Mouse (Mus musculus) heart, embryonic 15.5 days (tissue): ENCODE results near the gene Rasgrp4. TPM values are rescaled to one million over a fixed set of nuclear protein-coding genes. Genes with fewer than 3 reads are reported as not detected.
A peak's percentile ranks its signal among the peaks of the same experiment; 100 is the strongest.

Experiments
- ATAC-seq: fragments of 200-750 bp; cut with Nextera tagmentation; replicated peaks from 2 replicates; pipeline ENCODE4 v1.8.0; 2017; ENCODE audit warnings: low read depth, moderate TSS enrichment; ENCODE audit not compliant: insufficient number of reproducible peaks, insufficient read depth, low FRiP score
- H3K27ac ChIP-seq: fragments of 300-500 bp; sonication (generic); 2 replicates; pipeline ENCODE4 v1.5.1; 2015; ENCODE audit warnings: mild to moderate bottlenecking, inconsistent platforms
- H3K27me3 ChIP-seq: fragments of 300-500 bp; sonication (generic); 2 replicates; pipeline ENCODE4 v1.6.1; 2015; ENCODE audit warnings: inconsistent platforms
- H3K36me3 ChIP-seq: fragments of 300-500 bp; sonication (generic); 2 replicates; pipeline ENCODE4 v1.6.1; 2015; ENCODE audit warnings: mild to moderate bottlenecking, inconsistent platforms
- H3K4me1 ChIP-seq: fragments of 300-500 bp; sonication (generic); replicated peaks from 2 replicates; pipeline ENCODE4 v1.6.1; 2015; ENCODE audit warnings: inconsistent platforms
- H3K4me2 ChIP-seq: fragments of 300-500 bp; sonication (generic); 2 replicates; pipeline ENCODE4 v1.6.1; 2015; ENCODE audit warnings: inconsistent platforms, mild to moderate bottlenecking, moderate library complexity
- H3K4me3 ChIP-seq: fragments of 300-500 bp; sonication (generic); 2 replicates; pipeline ENCODE4 v1.5.1; 2015; ENCODE audit warnings: mild to moderate bottlenecking, inconsistent platforms
- H3K9ac ChIP-seq: fragments of 300-500 bp; sonication (generic); 2 replicates; pipeline ENCODE4 v1.6.1; 2015; ENCODE audit warnings: mild to moderate bottlenecking, inconsistent platforms
- H3K9me3 ChIP-seq: fragments of 300-500 bp; sonication (generic); replicated peaks from 2 replicates; pipeline ENCODE4 v1.6.1; 2016; ENCODE audit warnings: inconsistent platforms
- WGBS: fragments of 180-500 bp; shearing (Covaris S2); methylation state at CpG from one replicate; pipeline ENCODE4 v1.1.7; 2015; ENCODE audit warnings: mixed read lengths; 5-methylcytosine and 5-hydroxymethylcytosine counted together
- polyA plus RNA-seq: library from polyadenylated mRNA; unstranded; fragments of >200 nt; fragmentation: Nextera tagmentation; extraction: Ambion mirVana; gene quantifications from 2 replicates; pipeline ENCODE4 v1.2.1, GENCODE M21; 2015

Rasgrp4 gene
- polyA plus RNA-seq, 1 experiment from 2014 or later, result 0.39 TPM

GRCm38 (mm10) chr7:29169231-29170065, 34.8 kb downstream of the Rasgrp4 start:
- Histone ChIP-seq H3K27ac (peak overlapping the region; percentile 77), H3K4me2 (peak overlapping the region; percentile 88), H3K9me3 (no peaks in the 10 kb centered on the region), H3K36me3 (peaks cover 14% of the 10 kb centered on the region), H3K4me3 (peak overlapping the region; percentile 62), H3K9ac (peak overlapping the region; percentile 60), H3K4me1 (peaks cover 42% of the 10 kb centered on the region), H3K27me3 (peaks cover 52% of the 10 kb centered on the region)
- WGBS, result under 1% methylated on average over 31 of the region's 39 CpGs
- ATAC-seq, result peak; percentile 86

DNA sequence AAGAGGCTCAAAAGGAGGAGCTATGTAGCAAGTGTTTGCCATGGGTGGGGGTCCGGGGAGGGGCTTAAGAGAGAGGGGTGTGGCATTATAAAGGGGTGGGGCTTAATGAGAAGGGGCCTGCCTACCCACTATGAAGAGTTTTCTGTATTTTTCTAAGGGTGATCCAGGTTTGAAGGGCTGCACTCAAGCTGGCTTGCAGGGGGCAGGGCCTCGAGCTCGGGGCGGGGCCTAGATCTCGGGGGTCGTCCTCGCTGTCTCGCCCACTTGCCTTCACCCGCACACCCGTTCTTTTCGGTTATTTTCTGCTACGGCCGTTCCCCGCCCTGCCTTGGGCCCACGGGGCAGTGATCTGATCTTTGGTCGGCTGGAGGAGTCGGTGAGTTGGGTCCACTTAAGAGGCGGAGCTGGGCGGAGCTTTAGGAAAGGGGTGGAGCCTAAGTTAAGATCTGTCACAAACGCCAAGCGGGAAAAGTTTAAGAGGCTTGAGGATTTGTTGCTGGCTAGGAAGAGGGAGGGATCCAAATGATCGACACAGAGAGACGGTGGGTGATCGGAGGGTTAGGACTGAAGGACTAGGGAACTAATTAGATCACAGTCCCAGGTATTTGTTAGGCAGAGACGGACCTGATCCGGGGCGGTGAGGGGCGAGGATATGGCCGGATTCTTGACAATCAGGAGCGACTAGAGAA, 35.6 kb downstream of the Rasgrp4 start, which contains the start of the genes Ggn and Spred3:
TSS of gene Ggn (plus strand) at position 145 of the 689 bp plus-strand sequence.
TSS of gene Spred3 (minus strand) at position 346 of the 689 bp plus-strand sequence.
- H3K27me3 ChIP-seq, result peaks cover 52% of the 10 kb centered on the region
- under 1% methylated on average over 30 of the region's 30 CpGs for WGBS
- peak within 1 kb of the TSS; percentile 88 for H3K4me2 ChIP-seq

GRCm38 (mm10) chr7:29170755-29171561, 36.3 kb downstream of the Rasgrp4 start:
- WGBS, result 3% methylated on average over 43 of the region's 43 CpGs
- H3K36me3 ChIP-seq, result peaks cover 29% of the 10 kb centered on the region
- no peaks in the 10 kb centered on the region for H3K9me3 ChIP-seq
- H3K9ac ChIP-seq, result peak overlapping the region; percentile 60
- peak overlapping the region; percentile 88 for H3K4me2 ChIP-seq
- H3K4me1 ChIP-seq, result peaks cover 42% of the 10 kb centered on the region
- no peak overlapping the region for H3K27ac ChIP-seq
- H3K4me3 ChIP-seq, result peak overlapping the region; percentile 62
- H3K27me3 ChIP-seq, result peaks cover 52% of the 10 kb centered on the region
- ATAC-seq, result no peak

More for the DNA sequence above, 35.6 kb downstream of the Rasgrp4 start, which contains the start of the genes Ggn and Spred3:
- peaks cover 22% of the 10 kb centered on the region for H3K36me3 ChIP-seq
- ATAC-seq, result peak; percentile 15; the same call in 1 of the 2 replicates
- peak within 1 kb of the TSS; percentile 77 for H3K27ac ChIP-seq
- no peaks in the 10 kb centered on the region for H3K9me3 ChIP-seq
- H3K4me3 ChIP-seq, result peak within 1 kb of the TSS; percentile 62
- peak within 1 kb of the TSS; percentile 60 for H3K9ac ChIP-seq
- peaks cover 42% of the 10 kb centered on the region for H3K4me1 ChIP-seq

DNA sequence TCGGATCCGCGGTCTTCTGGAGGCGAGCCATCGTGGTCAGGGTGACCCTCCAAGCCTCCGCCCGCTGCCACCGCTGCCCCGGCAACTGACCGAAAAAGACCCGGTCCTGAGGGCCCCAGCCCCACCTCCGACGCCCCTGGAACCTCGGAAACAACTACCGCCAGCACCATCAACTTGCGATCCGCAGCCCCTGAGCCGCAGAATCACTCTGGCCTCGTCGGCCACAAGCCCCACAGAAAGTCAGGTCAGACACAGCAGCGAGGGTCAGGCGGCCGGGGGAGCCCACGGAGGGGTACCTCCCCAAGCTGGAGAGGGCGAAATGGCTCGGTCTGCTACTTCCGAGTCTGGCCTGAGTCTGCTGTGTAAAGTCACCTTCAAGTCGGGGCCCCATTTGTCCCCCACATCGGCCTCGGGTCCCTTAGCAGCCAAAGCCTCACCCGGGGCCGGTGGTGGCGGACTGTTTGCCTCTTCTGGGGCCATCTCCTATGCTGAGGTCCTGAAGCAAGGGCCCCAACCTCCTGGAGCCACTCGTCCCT, 37.0 kb downstream of the Rasgrp4 start:
- H3K9ac ChIP-seq, result peak overlapping the region; percentile 56
- no peak for ATAC-seq
- peaks cover 52% of the 10 kb centered on the region for H3K27me3 ChIP-seq
- H3K4me1 ChIP-seq, result peaks cover 42% of the 10 kb centered on the region
- peak overlapping the region; percentile 62 for H3K4me3 ChIP-seq
- no peak overlapping the region for H3K27ac ChIP-seq
- peaks cover 36% of the 10 kb centered on the region for H3K36me3 ChIP-seq
- peak overlapping the region; percentile 88 for H3K4me2 ChIP-seq
- H3K9me3 ChIP-seq, result no peaks in the 10 kb centered on the region
- WGBS, result 3% methylated on average over 34 of the region's 34 CpGs

GRCm38 (mm10) chr7:29172390-29173016, 37.9 kb downstream of the Rasgrp4 start:
- no peaks in the 10 kb centered on the region for H3K9me3 ChIP-seq
- H3K9ac ChIP-seq, result no peak overlapping the region
- peaks cover 52% of the 10 kb centered on the region for H3K27me3 ChIP-seq
- no peak for ATAC-seq
- H3K27ac ChIP-seq, result no peak overlapping the region
- H3K36me3 ChIP-seq, result peaks cover 36% of the 10 kb centered on the region
- H3K4me2 ChIP-seq, result no peak overlapping the region; the same call in 1 of the 2 replicates
- no peak overlapping the region for H3K4me3 ChIP-seq
- peaks cover 42% of the 10 kb centered on the region for H3K4me1 ChIP-seq
- 39% methylated on average over 32 of the region's 32 CpGs for WGBS

- no peak for ATAC-seq
- no peak overlapping the region for H3K9ac ChIP-seq
- no peak overlapping the region for H3K4me3 ChIP-seq
- no peak overlapping the region for H3K27ac ChIP-seq
- WGBS, result 90% methylated on average over 4 of the region's 4 CpGs
- no peak overlapping the region for H3K4me2 ChIP-seq
- peaks cover 13% of the 10 kb centered on the region for H3K4me1 ChIP-seq
- peaks cover 36% of the 10 kb centered on the region for H3K36me3 ChIP-seq
- H3K9me3 ChIP-seq, result no peaks in the 10 kb centered on the region
- H3K27me3 ChIP-seq, result peaks cover 12% of the 10 kb centered on the region
Observed at GRCm38 (mm10) chr7:29178106-29178505, 43.5 kb downstream of the Rasgrp4 start.

DNA sequence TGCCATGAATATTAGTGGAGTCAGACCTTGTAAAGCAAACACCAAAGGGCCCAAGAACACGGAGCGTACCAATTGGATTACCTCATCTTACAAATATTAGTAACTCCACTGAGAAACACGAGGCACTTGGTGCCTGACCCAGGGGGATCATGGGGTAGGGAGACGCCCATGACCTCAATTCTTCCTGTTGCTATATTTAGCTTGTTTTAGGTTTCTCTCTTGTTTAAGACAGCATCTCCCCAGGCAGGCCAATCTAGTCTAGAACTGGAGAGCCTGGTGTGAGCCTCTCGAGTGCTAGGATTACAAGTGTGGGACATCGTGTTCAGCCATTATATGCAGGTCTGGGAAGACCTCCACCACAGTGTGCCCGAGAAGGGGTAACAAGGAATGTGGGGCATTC, 44.7 kb downstream of the Rasgrp4 start:
- Histone ChIP-seq H3K27ac (no peak overlapping the region), H3K9me3 (no peaks in the 10 kb centered on the region)

DNA sequence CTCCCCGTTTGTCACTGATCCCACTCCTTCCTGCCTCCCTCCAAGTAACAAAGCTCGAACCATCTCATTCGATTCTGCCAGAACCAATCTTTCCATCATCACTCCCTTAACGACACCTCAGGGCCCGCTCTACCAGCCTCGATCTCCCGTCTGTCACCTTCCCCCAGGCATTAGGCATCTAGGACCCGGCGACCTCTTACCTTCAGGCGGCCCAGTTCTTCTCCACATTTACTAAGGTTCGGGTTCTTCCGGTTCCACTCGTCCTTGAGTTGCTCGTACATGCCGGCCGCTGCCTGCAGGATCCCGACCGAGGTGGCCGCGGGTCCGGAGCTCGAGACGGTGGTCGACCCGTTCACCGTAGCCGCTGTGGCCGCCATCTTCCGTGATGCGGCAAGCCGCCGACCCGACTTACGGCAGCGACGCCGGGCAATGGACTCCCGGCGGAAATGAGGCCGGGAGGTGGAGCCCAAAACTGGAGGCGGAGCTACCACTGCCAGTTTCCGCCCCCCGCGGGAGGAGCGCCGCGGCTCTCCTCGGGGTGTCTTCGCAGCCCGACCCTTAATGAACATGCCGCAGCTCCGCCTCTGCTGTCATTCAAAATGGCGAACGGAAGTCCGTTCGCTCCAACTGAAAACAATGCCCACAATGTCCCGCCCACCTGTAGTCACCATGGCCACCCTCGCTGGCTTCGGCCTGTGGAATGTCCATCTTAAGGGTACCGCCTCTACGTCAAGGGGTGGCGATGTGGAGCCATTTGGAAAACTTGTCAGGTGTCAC, 45.6 kb downstream of the Rasgrp4 start, which contains the start of gene Psmd8:
TSS of gene Psmd8 (minus strand) at position 625 of the 777 bp plus-strand sequence.
- peaks cover 14% of the 10 kb centered on the region for H3K36me3 ChIP-seq
- H3K9me3 ChIP-seq, result no peaks in the 10 kb centered on the region
- H3K4me1 ChIP-seq, result peaks cover 13% of the 10 kb centered on the region
- peak; percentile 96 for ATAC-seq
- WGBS, result under 1% methylated on average over 62 of the region's 62 CpGs
- peak within 1 kb of the TSS; percentile 74 for H3K27ac ChIP-seq
- no peaks in the 10 kb centered on the region for H3K27me3 ChIP-seq
- peak within 1 kb of the TSS; percentile 82 for H3K9ac ChIP-seq
- H3K4me3 ChIP-seq, result peak within 1 kb of the TSS; percentile 91
- peak within 1 kb of the TSS; percentile 71 for H3K4me2 ChIP-seq

More for the DNA sequence above, 44.7 kb downstream of the Rasgrp4 start:
- H3K4me2 ChIP-seq, result peak overlapping the region; percentile 71
- peak overlapping the region; percentile 91 for H3K4me3 ChIP-seq
- ATAC-seq, result no peak
- H3K9ac ChIP-seq, result 0 out of 2 replicates have a peak overlapping the region, but pooled peaks have one; percentile 82
- H3K36me3 ChIP-seq, result peaks cover 24% of the 10 kb centered on the region
- H3K27me3 ChIP-seq, result peaks cover under 1% of the 10 kb centered on the region; the same call in 1 of the 2 replicates
- H3K4me1 ChIP-seq, result peaks cover 13% of the 10 kb centered on the region
- 22% methylated on average over 7 of the region's 7 CpGs for WGBS

GRCm38 (mm10) chr7:29180854-29181236, 46.2 kb downstream of the Rasgrp4 start:
- 37% methylated on average over 5 of the region's 5 CpGs for WGBS
- peaks cover 8% of the 10 kb centered on the region for H3K36me3 ChIP-seq
- peaks cover 13% of the 10 kb centered on the region for H3K4me1 ChIP-seq
- H3K27ac ChIP-seq, result no peak overlapping the region; the same call in 1 of the 2 replicates
- H3K9ac ChIP-seq, result no peak overlapping the region
- no peaks in the 10 kb centered on the region for H3K9me3 ChIP-seq
- peak overlapping the region; percentile 91 for H3K4me3 ChIP-seq
- H3K27me3 ChIP-seq, result no peaks in the 10 kb centered on the region
- peak overlapping the region; percentile 71 for H3K4me2 ChIP-seq
- no peak for ATAC-seq
